Mouse (Mus musculus): ENCODE measurements at regions not wholly inside any gene's neighbourhood (a gene's known extent, or its start where the extent isn't known, plus 50 kb on each side); places are given as distances from the start of the nearest gene placed in this dataset.

- Histone ChIP-seq H3K4me3 (ENCODE audit: control insufficient read depth in 1 of 2, insufficient read depth in 1 of 2, low read depth in 2 of 2, low read length in 2 of 2) (no peak overlapping the region), H3K27me3 (ENCODE audit: control insufficient read depth in 1 of 2, insufficient read depth in 2 of 2, low read length in 2 of 2) (no peaks in the 10 kb centered on the region), H3K27ac (ENCODE audit: control insufficient read depth, low read depth, low read length) (no peak overlapping the region), H3K9me3 (replicated peaks; ENCODE audit: insufficient read depth, low read length) (no peaks in the 10 kb centered on the region), H3K79me2 (ENCODE audit: control insufficient read depth, insufficient read depth, low read length, poor library complexity) (no peaks in the 10 kb centered on the region), H3K9ac (ENCODE audit: control insufficient read depth, low read depth, low read length, poor library complexity, severe bottlenecking) (no peak overlapping the region), H3K4me1 (ENCODE audit: control insufficient read depth in 1 of 2, insufficient read depth in 2 of 2, low read length in 2 of 2) (peaks cover 0 to 4% of the 10 kb centered on the region in 2 experiments; a peak in 1 of 4 replicates), H3K36me3 (ENCODE audit: control insufficient read depth in 1 of 2, insufficient read depth in 2 of 2, low read length in 2 of 2) (peaks cover 0 to 5% of the 10 kb centered on the region in 2 experiments; a peak in 2 of 4 replicates)
- no peak for TF ChIP-seq MYC (IDR thresholded peaks at IDR 0.05; ENCODE audit: low read depth, low read length)
- no peak for TF ChIP-seq USF1 (IDR thresholded peaks at IDR 0.05; ENCODE audit: low read depth, low read length)
- no peak for TF ChIP-seq ZKSCAN1 (IDR thresholded peaks at IDR 0.05; ENCODE audit: low read depth, low read length)
- no peak for TF ChIP-seq MEF2A (IDR thresholded peaks at IDR 0.05; ENCODE audit: extremely low read depth, insufficient replicate concordance, low read depth, low read length, poor library complexity, severe bottlenecking)
- TF ChIP-seq SMC3 (IDR thresholded peaks at IDR 0.05; ENCODE audit: low read depth, low read length), result no peak
- no peak for TF ChIP-seq MAFK (IDR thresholded peaks at IDR 0.05; ENCODE audit: borderline replicate concordance, low read depth, low read length)
- no peak for TF ChIP-seq RCOR1 (IDR thresholded peaks at IDR 0.05; ENCODE audit: low read depth, low read length)
- no peak for TF ChIP-seq ZC3H11A (IDR thresholded peaks at IDR 0.05; ENCODE audit: low read depth, low read length)
- no peak for TF ChIP-seq NRF1 (IDR thresholded peaks at IDR 0.05; ENCODE audit: insufficient read depth, low read depth, low read length, poor library complexity, severe bottlenecking)
- no peak for TF ChIP-seq SIN3A (IDR thresholded peaks at IDR 0.05; ENCODE audit: low read length)
- TF ChIP-seq TCF12 (IDR thresholded peaks at IDR 0.05; ENCODE audit: low read depth, low read length), result no peak
- no peak for TF ChIP-seq MXI1 (IDR thresholded peaks at IDR 0.05; ENCODE audit: low read depth, low read length)
- no peak for TF ChIP-seq BHLHE40 (IDR thresholded peaks at IDR 0.05; ENCODE audit: borderline replicate concordance, low read depth, low read length)
- TF ChIP-seq RAD21 (IDR thresholded peaks at IDR 0.05; ENCODE audit: low read depth, low read length), result no peak
- DNase-seq (ENCODE audit: low read depth, low spot score), result peak; percentile 14
Measured at GRCm38 (mm10) chr15:51592511-51593498, 2291.9 kb upstream of the Gm7489 start.

DNA sequence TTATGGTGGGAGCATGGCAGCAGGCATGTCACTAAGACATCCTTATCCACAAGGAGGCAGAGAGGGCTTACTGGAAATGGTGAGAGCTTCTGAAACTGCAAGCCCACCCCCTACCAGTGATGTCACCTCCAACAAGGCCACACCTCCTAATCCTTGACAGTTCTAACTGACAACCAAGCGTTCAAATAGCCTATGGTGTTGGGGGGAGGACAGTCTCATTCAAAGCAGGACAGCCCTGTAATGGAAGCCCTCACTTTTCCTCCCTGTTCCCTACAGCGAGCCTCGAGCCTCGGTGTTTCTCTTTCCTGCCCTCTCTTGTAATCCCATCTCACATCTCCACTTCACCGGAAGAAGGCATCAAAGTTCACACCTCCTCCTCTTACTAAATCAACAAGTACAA, 2290.6 kb upstream of the Gm7489 start:
- Histone ChIP-seq H3K4me3 (ENCODE audit: control insufficient read depth in 1 of 2, insufficient read depth in 1 of 2, low read depth in 2 of 2, low read length in 2 of 2) (no peak overlapping the region), H3K9ac (ENCODE audit: control insufficient read depth, low read depth, low read length, poor library complexity, severe bottlenecking) (no peak overlapping the region), H3K4me1 (ENCODE audit: control insufficient read depth in 1 of 2, insufficient read depth in 2 of 2, low read length in 2 of 2) (peaks cover 0 to 4% of the 10 kb centered on the region in 2 experiments; a peak in 1 of 4 replicates), H3K9me3 (replicated peaks; ENCODE audit: insufficient read depth, low read length) (no peaks in the 10 kb centered on the region), H3K36me3 (ENCODE audit: control insufficient read depth in 1 of 2, insufficient read depth in 2 of 2, low read length in 2 of 2) (peaks cover 0 to 5% of the 10 kb centered on the region in 2 experiments; a peak in 2 of 4 replicates), H3K27ac (ENCODE audit: control insufficient read depth, low read depth, low read length) (no peak overlapping the region), H3K27me3 (ENCODE audit: control insufficient read depth in 1 of 2, insufficient read depth in 2 of 2, low read length in 2 of 2) (no peaks in the 10 kb centered on the region), H3K79me2 (ENCODE audit: control insufficient read depth, insufficient read depth, low read length, poor library complexity) (no peaks in the 10 kb centered on the region)
- TF ChIP-seq ELF1 (IDR thresholded peaks at IDR 0.05; ENCODE audit: low read depth, low read length) (no peak), MAZ (IDR thresholded peaks at IDR 0.05; ENCODE audit: low read depth, low read length) (no peak), SIN3A (IDR thresholded peaks at IDR 0.05; ENCODE audit: low read length) (no peak), MXI1 (IDR thresholded peaks at IDR 0.05; ENCODE audit: low read depth, low read length) (no peak), KAT2A (conservative IDR thresholded peaks at IDR 0.05; ENCODE audit: low read depth, low read length) (no peak), SMC3 (IDR thresholded peaks at IDR 0.05; ENCODE audit: low read depth, low read length) (no peak), TCF12 (IDR thresholded peaks at IDR 0.05; ENCODE audit: low read depth, low read length) (no peak), ZKSCAN1 (IDR thresholded peaks at IDR 0.05; ENCODE audit: low read depth, low read length) (no peak), RAD21 (IDR thresholded peaks at IDR 0.05; ENCODE audit: low read depth, low read length) (no peak), MEF2A (IDR thresholded peaks at IDR 0.05; ENCODE audit: extremely low read depth, insufficient replicate concordance, low read depth, low read length, poor library complexity, severe bottlenecking) (no peak), TAL1 (IDR thresholded peaks at IDR 0.05; ENCODE audit: low read length) (no peak), ETS1 (IDR thresholded peaks at IDR 0.05; ENCODE audit: low read depth, low read length) (no peak), RCOR1 (IDR thresholded peaks at IDR 0.05; ENCODE audit: low read depth, low read length) (no peak)
- no peak for DNase-seq (ENCODE audit: low read depth, low spot score)
